Mouse (Mus musculus) ES-E14 (cell line): ENCODE data around the gene Cd2bp2.

ENCODE experiments used
- CHD2 ChIP-seq: IDR thresholded peaks from 2 replicates; pipeline ENCODE4 v1.6.1; 2014; ENCODE audit warnings: mild to moderate bottlenecking, low read depth, low read length, inconsistent platforms
- HCFC1 ChIP-seq: IDR thresholded peaks from 2 replicates; pipeline ENCODE4 v1.6.1; 2012; ENCODE audit warnings: low read length, inconsistent platforms, borderline replicate concordance; ENCODE audit not compliant: insufficient read depth
- MAFK ChIP-seq: IDR thresholded peaks from 2 replicates; pipeline ENCODE4 v1.6.1; 2014; ENCODE audit warnings: mild to moderate bottlenecking, low read depth, low read length, inconsistent platforms; ENCODE audit not compliant: insufficient read depth
- ZC3H11A ChIP-seq: IDR thresholded peaks from 2 replicates; pipeline ENCODE4 v1.6.1; 2012; ENCODE audit warnings: low read depth, mild to moderate bottlenecking, inconsistent platforms, low read length, borderline replicate concordance
- ZNF384 ChIP-seq: IDR thresholded peaks from 2 replicates; pipeline ENCODE4 v1.6.1; 2012; ENCODE audit warnings: low read depth, low read length, inconsistent platforms

DNA sequence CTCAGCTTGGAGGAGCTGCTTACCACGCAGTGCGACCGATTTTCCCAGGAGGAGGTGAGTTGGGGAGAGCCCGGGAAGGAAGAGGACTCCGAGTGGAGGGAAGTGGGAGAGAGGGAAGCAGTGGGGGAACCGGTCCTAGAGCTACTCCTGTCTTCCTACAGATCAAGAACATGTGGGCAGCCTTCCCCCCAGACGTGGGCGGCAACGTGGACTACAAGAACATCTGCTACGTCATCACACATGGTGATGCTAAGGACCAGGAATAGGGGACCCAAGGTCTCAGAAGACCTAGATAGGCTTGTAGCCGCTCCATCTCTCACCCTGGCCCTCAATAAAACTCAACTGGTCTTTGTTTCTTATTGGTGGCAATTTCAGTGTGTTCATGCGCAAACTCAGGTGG lies 18.1 kb upstream of the Cd2bp2 start:
- no peak for TF ChIP-seq ZNF384
- no peak for TF ChIP-seq CHD2
- TF ChIP-seq HCFC1 = no peak
- TF ChIP-seq MAFK = no peak
- no peak for TF ChIP-seq ZC3H11A
